Mouse (Mus musculus): ENCODE data around the gene Zfp92. TPM values are rescaled to one million over a fixed set of nuclear protein-coding genes. Genes with fewer than 3 reads are reported as not detected.
"Not testable (repeated sequence)": the region's sequence is repeated elsewhere in the genome, so short reads cannot be mapped to it uniquely, and the experiment has no call there.

The Zfp92 gene
- polyA plus RNA-seq (2012; rRNA removed), result 0.06 and 0.32 TPM in 2 replicates

DNA sequence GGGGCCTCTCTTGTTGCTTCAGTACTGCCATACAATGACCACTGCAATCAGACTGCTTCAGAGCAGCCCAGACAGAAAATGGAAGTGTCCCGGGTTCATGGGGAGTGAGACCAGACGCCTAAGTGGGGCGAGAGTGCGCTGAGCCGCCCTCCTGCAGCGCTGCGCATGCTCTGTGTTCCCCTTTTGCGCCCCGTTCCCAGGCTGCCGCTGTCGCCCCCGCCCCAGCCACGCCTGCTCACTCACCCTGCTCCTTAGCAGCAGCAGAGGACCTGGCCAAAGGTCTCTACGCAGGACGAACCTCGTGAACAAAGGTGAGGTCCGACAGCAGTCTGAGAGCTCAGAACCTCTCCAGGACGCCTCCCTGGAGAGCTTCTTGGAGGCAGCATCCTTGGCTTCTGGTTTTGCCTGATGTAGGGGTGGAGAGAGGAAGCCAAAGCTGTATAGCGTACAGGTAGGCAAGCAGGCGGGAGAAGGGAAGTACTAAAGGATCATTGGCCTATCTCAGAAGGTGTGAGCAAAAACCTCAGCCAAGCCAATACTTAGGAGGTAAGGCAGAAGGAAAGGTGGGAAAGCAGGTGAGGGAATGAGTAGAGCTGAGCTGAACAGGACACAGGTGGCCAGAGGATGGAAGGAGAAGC, at the start of gene Zfp92:
Gene Zfp92, plus strand, starts transcription at position 217 of the 638 bp plus-strand sequence.
- no peak within 1 kb of the TSS for H3K4me3 ChIP-seq (replicated peaks; ENCODE audit: extremely low read depth, low read depth, low read length)

DNA sequence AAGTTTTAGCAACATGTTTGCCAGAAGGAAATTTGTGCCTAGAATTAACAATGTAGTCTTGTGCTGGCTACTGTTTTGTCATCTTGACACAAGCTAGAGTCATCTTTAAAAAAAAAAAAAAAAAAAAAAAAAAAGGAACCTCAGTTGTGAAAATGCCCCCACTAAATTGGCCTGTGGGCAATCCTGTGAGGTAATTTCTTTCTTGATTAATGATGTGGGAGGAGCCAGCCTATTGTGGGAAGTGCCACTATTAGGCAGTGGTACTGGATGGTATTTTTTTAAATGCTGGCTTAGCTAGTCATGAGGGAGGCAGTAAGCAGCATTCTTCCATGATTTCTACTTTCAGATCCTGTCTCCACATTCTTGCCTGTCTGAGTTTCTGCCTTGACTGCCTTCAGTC, 47.6 kb upstream of the Zfp92 start:
- no peak overlapping the region for H3K4me3 ChIP-seq (replicated peaks; ENCODE audit: extremely low read depth, low read depth, low read length)
- TF ChIP-seq CTCF (IDR thresholded peaks at IDR 0.05; ENCODE audit: insufficient read depth, low read length) (no peak), POLR2A (IDR thresholded peaks at IDR 0.05; ENCODE audit: borderline replicate concordance, extremely low read depth, low read depth, low read length) (no peak)

More for the DNA sequence above, at the start of gene Zfp92:
- no peak for DNase-seq
- TF ChIP-seq POLR2A (IDR thresholded peaks at IDR 0.05; ENCODE audit: borderline replicate concordance, extremely low read depth, low read depth, low read length) (no peak), CTCF (IDR thresholded peaks at IDR 0.05; ENCODE audit: insufficient read depth, low read length) (no peak)
- H3K4me1 ChIP-seq (ENCODE audit: control insufficient read depth, insufficient read depth, low read length), result no peaks in the 10 kb centered on the region
- 29% methylated on average over 20 of the region's 20 CpGs for WGBS

DNA sequence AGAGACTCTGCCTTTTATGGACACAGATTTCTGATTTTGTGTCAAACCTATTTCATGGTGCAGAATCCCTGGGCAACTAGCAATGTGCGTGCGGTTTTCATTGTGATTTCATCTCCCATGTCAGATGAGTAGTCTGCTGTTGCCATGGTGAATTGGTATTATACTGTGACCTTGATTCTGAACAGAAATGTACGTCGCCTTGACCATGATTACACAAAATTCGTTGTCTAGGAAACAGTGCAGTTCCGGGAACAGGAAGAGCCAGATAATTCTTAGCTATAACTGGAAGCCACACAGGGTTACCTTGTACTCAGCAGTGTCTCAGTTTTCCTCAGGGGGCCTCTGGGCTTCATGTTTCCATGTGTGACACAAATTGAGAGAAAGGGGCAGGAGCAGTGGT, 26.5 kb upstream of the Zfp92 start:
- Histone ChIP-seq H3K4me3 (replicated peaks; ENCODE audit: extremely low read depth, low read depth, low read length) (no peak overlapping the region), H3K4me1 (ENCODE audit: control insufficient read depth, insufficient read depth, low read length) (no peaks in the 10 kb centered on the region)
- DNase-seq, result no peak
- TF ChIP-seq POLR2A (IDR thresholded peaks at IDR 0.05; ENCODE audit: borderline replicate concordance, extremely low read depth, low read depth, low read length), result no peak
- TF ChIP-seq CTCF (IDR thresholded peaks at IDR 0.05; ENCODE audit: insufficient read depth, low read length), result no peak
- 56% methylated on average over 6 of the region's 6 CpGs for WGBS

More for the DNA sequence above, 47.6 kb upstream of the Zfp92 start:
- H3K4me1 ChIP-seq (ENCODE audit: control insufficient read depth, insufficient read depth, low read length), result no peaks in the 10 kb centered on the region
- DNase-seq, result no peak

DNA sequence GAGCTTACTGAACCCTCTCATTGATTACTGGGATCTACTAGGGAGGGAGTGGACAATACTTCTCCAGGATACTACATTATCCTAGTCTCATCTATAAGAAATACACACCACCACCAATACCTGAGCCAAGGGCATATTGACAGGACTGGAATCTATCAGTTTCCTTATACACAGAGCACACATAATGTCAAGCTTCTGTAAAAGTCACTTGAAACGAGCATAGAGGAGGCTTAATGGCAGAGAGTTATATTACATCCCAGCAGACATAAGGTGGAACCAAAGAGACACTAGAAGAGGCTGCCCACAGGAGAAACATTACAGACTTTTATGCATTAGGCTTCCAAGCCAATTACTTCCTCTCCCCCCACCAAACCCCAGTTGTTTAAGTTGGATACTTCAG, 26.0 kb upstream of the Zfp92 start:
- 21% methylated on average over 1 of the region's 1 CpGs for WGBS
- Histone ChIP-seq H3K4me1 (ENCODE audit: control insufficient read depth, insufficient read depth, low read length) (no peaks in the 10 kb centered on the region), H3K4me3 (replicated peaks; ENCODE audit: extremely low read depth, low read depth, low read length) (no peak overlapping the region)
- DNase-seq, result no peak
- TF ChIP-seq CTCF (IDR thresholded peaks at IDR 0.05; ENCODE audit: insufficient read depth, low read length) (no peak), POLR2A (IDR thresholded peaks at IDR 0.05; ENCODE audit: borderline replicate concordance, extremely low read depth, low read depth, low read length) (no peak)

DNA sequence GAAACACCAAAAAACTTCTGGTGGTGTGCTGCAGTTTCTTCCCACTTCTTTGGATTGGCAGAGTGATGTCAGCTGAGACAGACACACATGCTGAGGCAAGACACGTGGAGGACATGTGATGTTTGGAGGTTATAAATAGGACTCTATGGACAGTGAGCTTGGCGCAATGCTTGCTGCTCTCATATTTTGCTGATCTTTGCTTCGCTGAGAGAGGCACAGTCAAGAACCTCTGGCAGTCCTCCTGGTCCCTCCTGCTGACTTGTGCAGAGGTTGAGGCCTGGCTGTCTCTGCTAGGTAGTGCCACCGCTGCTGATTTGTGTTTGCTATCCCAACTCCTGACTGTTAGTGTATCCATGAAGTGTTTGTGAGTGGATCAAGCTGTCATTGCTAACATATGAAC, 19.4 kb upstream of the Zfp92 start:
- Histone ChIP-seq H3K4me1 (ENCODE audit: control insufficient read depth, insufficient read depth, low read length) (no peaks in the 10 kb centered on the region), H3K4me3 (replicated peaks; ENCODE audit: extremely low read depth, low read depth, low read length) (no peak overlapping the region)
- 69% methylated on average over 4 of the region's 4 CpGs for WGBS
- DNase-seq, result no peak
- no peak for TF ChIP-seq CTCF (IDR thresholded peaks at IDR 0.05; ENCODE audit: insufficient read depth, low read length)
- no peak for TF ChIP-seq POLR2A (IDR thresholded peaks at IDR 0.05; ENCODE audit: borderline replicate concordance, extremely low read depth, low read depth, low read length)

DNA sequence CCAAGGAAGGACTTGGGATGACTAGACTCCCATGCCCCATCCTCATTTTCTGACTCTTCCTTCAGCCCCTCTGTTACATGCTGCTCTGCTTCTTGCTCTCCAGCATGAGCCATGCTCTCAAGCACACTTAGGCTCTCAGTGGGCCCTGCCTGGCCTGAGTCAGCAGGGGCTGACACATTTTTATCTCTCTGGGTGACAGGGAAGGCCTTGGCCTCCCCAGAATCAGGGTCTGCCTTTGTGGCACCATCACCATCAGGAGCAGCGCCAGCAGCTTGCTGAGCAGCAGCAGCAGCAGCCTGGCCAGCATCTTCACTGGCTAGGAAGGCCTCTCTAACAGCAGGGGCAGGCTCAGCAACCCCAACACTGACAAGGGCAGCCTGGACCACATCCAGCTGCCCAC, 14.4 kb upstream of the Zfp92 start:
- Histone ChIP-seq H3K4me3 (replicated peaks; ENCODE audit: extremely low read depth, low read depth, low read length) (no peak overlapping the region), H3K4me1 (ENCODE audit: control insufficient read depth, insufficient read depth, low read length) (no peaks in the 10 kb centered on the region)
- WGBS, result 92% methylated on average over 1 of the region's 1 CpGs
- DNase-seq, result no peak
- no peak for TF ChIP-seq CTCF (IDR thresholded peaks at IDR 0.05; ENCODE audit: insufficient read depth, low read length)
- no peak for TF ChIP-seq POLR2A (IDR thresholded peaks at IDR 0.05; ENCODE audit: borderline replicate concordance, extremely low read depth, low read depth, low read length)

DNA sequence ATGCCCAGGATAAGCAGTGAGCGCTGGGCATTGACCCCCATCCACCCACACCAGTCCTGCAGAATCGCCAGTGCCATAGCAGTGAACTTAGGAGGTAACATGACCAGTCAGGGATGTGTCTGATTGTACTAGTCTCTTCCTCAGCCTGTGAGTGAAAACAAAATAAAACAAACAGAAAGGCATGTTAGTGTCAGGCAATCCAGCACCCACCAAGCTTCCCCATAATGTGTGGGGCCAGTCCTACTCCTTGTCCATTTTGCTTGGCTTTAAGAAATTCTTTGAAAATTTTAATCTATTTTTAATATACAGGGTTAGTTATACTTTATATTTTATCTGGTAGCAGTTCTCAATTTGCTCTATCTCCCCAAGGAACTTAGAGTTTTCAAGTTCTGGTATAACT, 12.3 kb upstream of the Zfp92 start, which contains the start of gene Gm18336:
Gene Gm18336, minus strand, starts transcription at position 101 of the 400 bp plus-strand sequence.
- H3K4me3 ChIP-seq (replicated peaks; ENCODE audit: extremely low read depth, low read depth, low read length); DNase-seq; H3K4me1 ChIP-seq (ENCODE audit: control insufficient read depth, insufficient read depth, low read length): not testable (repeated sequence)
- WGBS, result 73% methylated on average over 2 of the region's 2 CpGs

DNA sequence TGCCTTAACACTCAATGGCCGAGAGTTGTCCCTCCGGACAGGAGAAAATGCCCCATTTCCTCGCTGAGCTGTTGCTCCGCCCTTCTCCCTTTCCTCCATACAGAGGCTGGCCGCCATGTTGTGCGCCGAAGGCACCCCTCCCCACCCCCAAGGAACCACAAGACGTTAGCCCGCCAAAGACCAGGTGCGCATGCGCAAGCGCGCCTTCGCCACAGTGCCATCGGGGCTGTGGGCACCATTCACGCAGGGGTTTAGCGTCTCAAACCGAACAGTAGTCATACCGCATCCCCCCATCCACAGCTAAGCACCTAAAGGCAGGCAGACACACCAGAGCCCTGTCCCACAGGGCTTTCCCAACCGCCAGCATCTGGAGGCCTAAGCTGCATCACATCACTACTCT, 9.9 kb upstream of the Zfp92 start:
- Histone ChIP-seq H3K4me1 (ENCODE audit: control insufficient read depth, insufficient read depth, low read length) (no peaks in the 10 kb centered on the region), H3K4me3 (replicated peaks; ENCODE audit: extremely low read depth, low read depth, low read length) (no peak overlapping the region)
- 81% methylated on average over 20 of the region's 20 CpGs for WGBS
- no peak for TF ChIP-seq POLR2A (IDR thresholded peaks at IDR 0.05; ENCODE audit: borderline replicate concordance, extremely low read depth, low read depth, low read length)
- TF ChIP-seq CTCF (IDR thresholded peaks at IDR 0.05; ENCODE audit: insufficient read depth, low read length), result no peak
- DNase-seq, result no peak

DNA sequence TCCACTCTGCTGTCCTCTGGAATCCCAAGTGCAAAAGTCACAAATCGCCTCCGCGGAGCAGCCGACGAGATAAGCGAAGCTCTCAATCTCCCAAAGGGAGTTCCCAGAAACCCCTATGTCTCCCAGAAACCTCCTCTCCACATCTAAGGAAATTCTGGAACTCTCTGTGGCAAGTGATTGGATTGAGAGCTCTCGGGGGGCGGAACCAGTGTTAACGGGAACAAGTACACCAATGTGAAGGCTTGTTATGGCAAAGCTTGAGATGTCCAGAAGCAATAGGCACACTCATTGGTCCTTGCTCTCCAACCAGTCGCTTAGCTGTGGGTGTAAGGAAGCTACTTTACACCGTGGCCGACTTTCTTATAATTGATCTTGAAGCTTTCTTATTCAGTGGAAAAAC, 9.3 kb upstream of the Zfp92 start:
- H3K4me1 ChIP-seq (ENCODE audit: control insufficient read depth, insufficient read depth, low read length), result no peaks in the 10 kb centered on the region
- 91% methylated on average over 12 of the region's 12 CpGs for WGBS
- H3K4me3 ChIP-seq (replicated peaks; ENCODE audit: extremely low read depth, low read depth, low read length), result no peak overlapping the region
- DNase-seq, result no peak
- TF ChIP-seq CTCF (IDR thresholded peaks at IDR 0.05; ENCODE audit: insufficient read depth, low read length) (no peak), POLR2A (IDR thresholded peaks at IDR 0.05; ENCODE audit: borderline replicate concordance, extremely low read depth, low read depth, low read length) (no peak)

DNA sequence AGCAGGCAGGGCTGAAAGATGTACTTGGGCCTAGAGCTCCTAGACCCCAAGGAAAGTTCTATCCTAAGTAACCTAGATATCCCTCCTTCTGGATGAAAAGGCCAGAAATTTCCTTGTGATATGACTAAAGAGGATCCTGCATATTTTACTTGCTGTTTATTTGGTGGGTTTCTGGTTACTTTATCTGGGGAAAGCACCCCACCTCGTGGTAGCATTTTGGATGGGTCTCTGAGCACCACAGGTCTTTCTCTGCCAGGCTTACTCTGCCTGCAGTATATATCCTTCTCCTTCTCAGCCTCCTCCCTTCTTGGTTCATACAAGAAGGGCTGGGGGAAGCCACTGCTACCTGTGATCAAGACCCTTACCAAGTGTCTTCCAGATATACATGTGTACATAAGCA, 1.9 kb downstream of the Zfp92 start:
- WGBS, result 24% methylated on average over 1 of the region's 1 CpGs
- H3K4me3 ChIP-seq (replicated peaks; ENCODE audit: extremely low read depth, low read depth, low read length), result no peak overlapping the region

More for the DNA sequence above, 1.9 kb downstream of the Zfp92 start:
- no peak for DNase-seq
- TF ChIP-seq CTCF (IDR thresholded peaks at IDR 0.05; ENCODE audit: insufficient read depth, low read length) (no peak), POLR2A (IDR thresholded peaks at IDR 0.05; ENCODE audit: borderline replicate concordance, extremely low read depth, low read depth, low read length) (no peak)
- no peaks in the 10 kb centered on the region for H3K4me1 ChIP-seq (ENCODE audit: control insufficient read depth, insufficient read depth, low read length)

Data from lung, adult 2 months (tissue).